Mouse (Mus musculus) spleen, postnatal 0 days (tissue): Measurements from ENCODE around the gene Gm5800. TPM values are rescaled to one million over a fixed set of nuclear protein-coding genes. Genes with fewer than 3 reads are reported as not detected.

ENCODE experiments used
- polyA plus RNA-seq: library from polyadenylated mRNA; unstranded; fragments of >200 nt; fragmentation: Nextera tagmentation; extraction: Ambion mirVana; gene quantifications from 2 replicates; pipeline ENCODE4 v1.2.1, GENCODE M21; 2015

Gene Gm5800
- not detected in 2 replicates for polyA plus RNA-seq

GRCm38 (mm10) chr14:51717083-51717482 lies at the start of gene Gm5800:
Gene Gm5800, minus strand, starts transcription at chr14:51717183.

DNA sequence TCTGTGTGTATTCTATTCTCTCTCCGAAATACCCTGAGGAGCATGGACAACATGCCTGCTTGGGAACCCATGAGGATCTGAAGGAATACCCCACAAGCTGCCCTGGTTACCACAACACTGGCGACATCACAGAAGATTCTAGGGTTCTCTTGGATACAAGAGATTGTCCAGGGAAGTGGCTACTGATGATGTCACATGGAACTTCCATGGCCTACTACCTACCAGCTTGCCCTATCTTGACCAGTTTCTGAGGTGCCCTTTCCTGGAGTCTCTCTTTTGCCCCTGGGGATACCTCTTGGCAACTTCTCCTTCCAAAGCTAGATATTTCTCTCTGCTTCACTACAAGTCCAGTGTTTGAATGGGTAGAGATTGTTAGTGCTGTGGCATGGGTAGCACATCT lies 21.6 kb downstream of the Gm5800 start, which contains the start of gene Gm17079:
Gene Gm17079, minus strand, starts transcription at position 101 of the 400 bp plus-strand sequence.

Other genes starting within 250 kb of the Gm5800 start
- gene Gm5622, start 164.4 kb downstream of the Gm5800 start, polyA plus RNA-seq, result not detected in 2 replicates
- gene Gm17175, start 143.1 kb downstream of the Gm5800 start, polyA plus RNA-seq, result not detected in 2 replicates
- not detected in 2 replicates for gene Gm17174, start 125.0 kb downstream of the Gm5800 start, polyA plus RNA-seq
- gene Gm17078, start 105.9 kb downstream of the Gm5800 start, polyA plus RNA-seq, result not detected in 2 replicates
- gene Gm4181, start 81.5 kb downstream of the Gm5800 start, polyA plus RNA-seq, result not detected in 2 replicates
- not detected in 2 replicates for gene Gm17079, start 21.7 kb downstream of the Gm5800 start, polyA plus RNA-seq
- not detected in 2 replicates for gene Ang4, start 56.4 kb upstream of the Gm5800 start, polyA plus RNA-seq
- not detected in 2 replicates for gene AY358078, start 82.9 kb upstream of the Gm5800 start, polyA plus RNA-seq
- 0.16 and 0.51 TPM in 2 replicates for gene Ear6, start 136.5 kb upstream of the Gm5800 start, polyA plus RNA-seq
- gene Mettl17, start 167.7 kb upstream of the Gm5800 start, polyA plus RNA-seq, result 13.1 and 19.9 TPM in 2 replicates
- gene Slc39a2, start 175.7 kb upstream of the Gm5800 start, polyA plus RNA-seq, result 0.06 and 0.12 TPM in 2 replicates
- gene Ndrg2, start 197.0 kb upstream of the Gm5800 start, polyA plus RNA-seq, result 13.6 and 17.2 TPM in 2 replicates
- gene Tppp2, start 201.2 kb upstream of the Gm5800 start, polyA plus RNA-seq, result not detected in 2 replicates
- not detected in 2 replicates for gene Rnase13, start 205.6 kb upstream of the Gm5800 start, polyA plus RNA-seq